Mouse (Mus musculus) layer of hippocampus, adult 2 months (tissue): ENCODE results near the gene 4930564D02Rik. TPM values are rescaled to one million over a fixed set of nuclear protein-coding genes. Genes with fewer than 3 reads are reported as not detected.

Experiments used
- DNase-seq, 2 experiments: peaks; one replicate each; pipeline ENCODE4 v3.0.0; 2022; ENCODE audit warnings: low spot score in 2 of 2
- H3K27ac ChIP-seq: fragments of 200-600 bp; 2 replicates; pipeline ENCODE4 v1.8.1; 2022
- H3K4me3 ChIP-seq: fragments of 200-600 bp; 2 replicates; pipeline ENCODE4 v1.8.1; 2022; ENCODE audit warnings: mild to moderate bottlenecking
- CTCF ChIP-seq: fragments of 200-600 bp; conservative IDR thresholded peaks from 2 replicates; pipeline ENCODE4 v1.8.1; 2022; ENCODE audit warnings: antibody characterized with exemption, mild to moderate bottlenecking, moderate library complexity
- total RNA-seq, 2 experiments: library from RNA; stranded (reverse); gene quantifications; 2 replicates each; pipeline ENCODE4 v1.2.3; 2021

4930564D02Rik gene
- total RNA-seq, 2 experiments from 2014 or later, result not detected

GRCm38 (mm10) chr3:105095026-105095425 lies 28.4 kb downstream of the 4930564D02Rik start:
- no peak for TF ChIP-seq CTCF
- Histone ChIP-seq H3K27ac (no peak overlapping the region), H3K4me3 (no peak overlapping the region)
- DNase-seq, result no peak

- H3K4me3 ChIP-seq, result no peak overlapping the region
- no peak overlapping the region for H3K27ac ChIP-seq
- DNase-seq, result no peak
- no peak for TF ChIP-seq CTCF
These were observed 30.9 kb downstream of the 4930564D02Rik start for GRCm38 (mm10) chr3:105097581-105097980.

GRCm38 (mm10) chr3:105099526-105100269 lies 33.1 kb downstream of the 4930564D02Rik start:
- DNase-seq, result no peak
- Histone ChIP-seq H3K4me3 (no peak overlapping the region), H3K27ac (no peak overlapping the region)
- TF ChIP-seq CTCF, result no peak

GRCm38 (mm10) chr3:105100270-105100589 lies 33.6 kb downstream of the 4930564D02Rik start:
- TF ChIP-seq CTCF, result no peak
- no peak for DNase-seq
- Histone ChIP-seq H3K4me3 (no peak overlapping the region), H3K27ac (no peak overlapping the region)

- peak in 1 of 2 experiments; percentile 14 for DNase-seq
- TF ChIP-seq CTCF, result no peak
- Histone ChIP-seq H3K4me3 (no peak overlapping the region), H3K27ac (no peak overlapping the region)
These were observed 39.2 kb downstream of the 4930564D02Rik start for GRCm38 (mm10) chr3:105105827-105106226.

- DNase-seq, result no peak
- TF ChIP-seq CTCF, result no peak
- H3K4me3 ChIP-seq, result no peak overlapping the region
- H3K27ac ChIP-seq, result no peak overlapping the region
These were observed 47.2 kb downstream of the 4930564D02Rik start for GRCm38 (mm10) chr3:105113859-105114258.

GRCm38 (mm10) chr3:105114269-105114668 lies 47.6 kb downstream of the 4930564D02Rik start:
- no peak overlapping the region for H3K27ac ChIP-seq
- peak; percentile 85 to 88 for DNase-seq
- H3K4me3 ChIP-seq, result no peak overlapping the region
- TF ChIP-seq CTCF, result peak; percentile 92

GRCm38 (mm10) chr3:105116596-105116995 lies 50.0 kb downstream of the 4930564D02Rik start:
- no peak for DNase-seq
- Histone ChIP-seq H3K27ac (no peak overlapping the region), H3K4me3 (no peak overlapping the region)
- no peak for TF ChIP-seq CTCF

- no peak for TF ChIP-seq CTCF
- H3K4me3 ChIP-seq, result no peak overlapping the region
- H3K27ac ChIP-seq, result no peak overlapping the region
- DNase-seq, result no peak
These were observed 57.1 kb downstream of the 4930564D02Rik start for GRCm38 (mm10) chr3:105123776-105124175.

GRCm38 (mm10) chr3:105127881-105128280 lies 61.2 kb downstream of the 4930564D02Rik start:
- H3K4me3 ChIP-seq, result no peak overlapping the region
- no peak overlapping the region for H3K27ac ChIP-seq
- TF ChIP-seq CTCF, result no peak
- no peak for DNase-seq

Other genes starting within 250 kb of the 4930564D02Rik start
- gene Mov10, start 248.3 kb upstream of the 4930564D02Rik start, total RNA-seq, result 10 to 100 TPM; 10.2 to 11.0 TPM
- gene St7l, start 202.8 kb upstream of the 4930564D02Rik start, total RNA-seq, result 10 to 100 TPM; 34.8 to 40.1 TPM
- gene Capza1, start 202.3 kb upstream of the 4930564D02Rik start, total RNA-seq, result 10 to 100 TPM; 34.2 to 39.5 TPM
- under 1 TPM; 0.41 to 0.47 TPM for gene Wnt2b, start 104.9 kb upstream of the 4930564D02Rik start, total RNA-seq
- 10 to 100 TPM; 21.1 to 25.4 TPM for gene Cttnbp2nl, start 13.7 kb upstream of the 4930564D02Rik start, total RNA-seq